Mouse (Mus musculus): ENCODE data around the gene Olfr680-ps1.
"Not testable (repeated sequence)": the region's sequence is repeated elsewhere in the genome, so short reads cannot be mapped to it uniquely, and the experiment has no call there.

The Olfr680-ps1 gene

DNA sequence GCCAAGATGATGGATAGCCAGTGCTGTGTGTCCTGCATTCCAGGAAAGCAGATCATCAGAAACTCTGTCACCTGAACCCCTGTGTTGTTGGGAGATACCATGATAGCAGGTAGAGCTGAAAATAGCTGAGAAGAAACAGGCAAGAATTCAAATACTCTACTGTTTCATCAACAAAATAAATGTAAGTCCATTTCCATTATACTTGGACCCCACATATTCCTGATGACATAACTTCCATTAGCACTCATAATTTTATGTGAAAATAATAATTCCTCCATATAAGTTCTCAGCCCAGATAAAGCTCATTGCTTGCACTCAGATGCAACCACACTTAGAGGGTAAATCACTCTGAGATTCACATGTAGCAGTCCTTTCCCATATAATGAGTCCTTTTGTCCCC is at the start of gene Olfr680-ps1:
Gene Olfr680-ps1 (minus strand): TSS at position 101 of the 400 bp plus-strand sequence.
- DNase-seq (ENCODE audit: low spot score), result not testable (repeated sequence)

DNA sequence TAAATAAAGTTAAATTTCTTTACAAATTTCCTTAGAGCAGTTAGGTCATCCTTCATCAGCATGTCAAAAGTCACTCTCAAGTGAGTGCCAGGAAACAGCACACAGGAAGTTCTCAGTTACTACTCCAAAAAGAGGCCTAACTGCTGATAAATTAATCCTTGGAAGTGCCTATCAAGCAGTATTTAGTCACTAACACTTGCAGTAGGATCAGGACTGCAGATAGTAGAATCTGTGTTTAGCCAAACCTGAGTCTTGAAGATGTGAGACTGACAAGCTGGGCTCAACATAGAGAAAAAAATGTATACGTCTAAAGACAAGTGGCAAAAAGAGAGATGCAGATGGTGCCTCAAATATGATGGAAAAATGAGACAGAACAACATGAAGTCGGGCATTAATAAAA is 48.7 kb upstream of the Olfr680-ps1 start:
- no peak for DNase-seq (ENCODE audit: low spot score)

DNA sequence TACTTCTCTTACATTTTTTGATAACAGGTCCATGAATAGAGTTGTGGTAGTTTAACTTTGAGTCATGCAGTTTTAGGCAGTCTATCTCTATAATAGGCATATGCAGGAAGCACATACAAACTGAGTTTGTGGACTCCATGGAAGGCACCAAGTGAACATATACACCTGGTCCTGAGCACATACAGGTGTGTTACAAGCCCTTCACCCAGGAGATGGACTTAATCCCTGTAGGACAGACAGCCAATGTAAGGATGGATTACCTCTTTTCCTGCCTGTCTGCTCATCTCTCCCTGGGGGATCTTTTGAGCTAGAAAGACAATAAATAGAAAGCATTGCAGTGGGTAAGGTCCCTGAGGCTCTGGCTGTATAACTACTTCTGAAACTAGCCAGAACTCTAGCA is 23.9 kb upstream of the Olfr680-ps1 start, which contains the start of gene Olfr681:
Gene Olfr681 (plus strand): TSS at position 301 of the 400 bp plus-strand sequence.
- DNase-seq (ENCODE audit: low spot score), result no peak

DNA sequence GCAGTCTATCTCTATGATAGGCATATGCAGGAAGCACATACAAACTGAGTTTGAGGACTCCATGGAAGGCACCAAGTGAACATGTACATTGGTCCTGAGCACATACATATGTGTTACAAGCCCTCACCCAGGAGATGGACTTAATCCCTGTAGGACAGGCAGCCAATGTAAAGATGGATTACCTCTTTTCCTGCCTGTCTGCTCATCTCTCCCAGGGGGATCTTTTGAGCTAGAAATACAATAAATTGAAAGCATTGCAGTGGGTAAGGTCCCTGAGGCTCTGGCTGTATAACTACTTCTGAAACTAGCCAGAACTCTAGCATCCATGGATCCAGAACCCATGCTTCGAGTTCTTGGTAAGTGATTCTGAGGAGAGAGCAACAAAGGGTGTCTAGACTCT is 11.7 kb downstream of the Olfr680-ps1 start, which contains the start of gene Olfr679:
Gene Olfr679 (plus strand): TSS at position 301 of the 400 bp plus-strand sequence.
- DNase-seq (ENCODE audit: low spot score), result no peak

DNA sequence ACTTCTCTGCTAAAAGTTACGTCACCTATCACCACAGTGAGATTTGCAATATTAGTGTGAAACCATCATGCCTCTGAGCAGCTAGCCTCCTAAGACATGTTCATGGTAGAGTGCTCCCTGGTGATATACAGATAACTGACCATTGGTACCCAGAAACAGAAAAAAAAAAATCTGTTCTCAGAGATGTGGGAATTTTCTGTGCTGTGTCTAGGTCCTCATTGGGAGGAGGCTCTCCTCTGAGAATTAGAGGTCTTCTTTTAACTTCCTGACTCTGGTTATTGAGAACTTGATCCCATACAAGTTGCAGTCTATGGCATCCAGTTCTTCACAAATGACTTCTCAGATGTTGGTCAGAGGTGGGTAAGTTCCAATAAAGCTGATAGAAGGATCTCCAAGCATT is 28.4 kb downstream of the Olfr680-ps1 start, which contains the start of gene Olfr678:
Gene Olfr678 (plus strand): TSS at position 301 of the 400 bp plus-strand sequence.
- no peak for DNase-seq (ENCODE audit: low spot score)

DNA sequence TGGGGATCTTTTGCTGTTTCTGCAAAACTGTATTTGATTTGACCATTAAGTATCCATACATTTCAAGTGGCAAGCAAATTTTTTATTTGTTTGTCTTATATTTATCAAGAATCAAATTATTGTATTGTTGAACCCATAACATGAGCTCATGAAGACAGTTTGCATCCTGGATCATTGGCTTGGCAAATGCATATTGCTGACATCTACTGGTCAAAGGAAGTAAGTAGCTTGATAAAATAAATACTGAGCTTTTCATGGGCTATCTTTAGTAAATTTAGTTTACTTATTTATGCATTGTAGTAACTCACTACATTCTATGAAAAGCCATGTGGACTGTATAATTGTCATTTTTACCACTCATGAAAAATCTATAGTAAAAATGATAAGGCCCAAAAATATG is 33.7 kb downstream of the Olfr680-ps1 start:
- no peak for DNase-seq (ENCODE audit: low spot score)
